Mouse (Mus musculus) myocyte (in vitro differentiated cells): Measurements from ENCODE around the gene Alb.

Experiments used
- CEBPB ChIP-seq: IDR thresholded peaks from 2 replicates; pipeline ENCODE4 v1.6.1; 2011; ENCODE audit warnings: mild to moderate bottlenecking, moderate library complexity; ENCODE audit not compliant: poor library complexity, insufficient read depth, severe bottlenecking
- E2F4 ChIP-seq: IDR thresholded peaks from one replicate; pipeline ENCODE4 v1.6.1; 2011; ENCODE audit warnings: mild to moderate bottlenecking, control low read depth, moderate library complexity; ENCODE audit not compliant: insufficient read depth
- MAX ChIP-seq: IDR thresholded peaks from one replicate; pipeline ENCODE4 v1.6.1; 2011; ENCODE audit warnings: low read depth, mild to moderate bottlenecking, control low read depth
- MYOD1 ChIP-seq, 3 experiments: IDR thresholded peaks; one replicate each; pipeline ENCODE4 v1.6.1; 2011; ENCODE audit warnings: control low read depth in 2 of 3, low read depth in 2 of 3, mild to moderate bottlenecking in 2 of 3, moderate library complexity in 1 of 3; ENCODE audit not compliant: insufficient read length in 2 of 3, control insufficient read depth in 1 of 3
- MYOG ChIP-seq, 3 experiments: IDR thresholded peaks; one replicate each; pipeline ENCODE4 v1.6.1; 2011; ENCODE audit warnings: control low read depth in 2 of 3, low read depth in 2 of 3, mild to moderate bottlenecking in 2 of 3; ENCODE audit not compliant: insufficient read length in 2 of 3, control insufficient read depth in 1 of 3, insufficient read depth in 1 of 3
- POLR2A ChIP-seq: IDR thresholded peaks from one replicate; pipeline ENCODE4 v1.6.1; 2011; ENCODE audit warnings: low read depth, mild to moderate bottlenecking, control low read depth, moderate library complexity; ENCODE audit not compliant: insufficient read length
- POLR2AphosphoS2 ChIP-seq: IDR thresholded peaks from one replicate; pipeline ENCODE4 v1.6.1; 2011; ENCODE audit warnings: low read depth, control low read depth; ENCODE audit not compliant: insufficient read length
- REST ChIP-seq: IDR thresholded peaks from one replicate; pipeline ENCODE4 v1.6.1; 2011; ENCODE audit warnings: mild to moderate bottlenecking, control low read depth, moderate library complexity; ENCODE audit not compliant: insufficient read depth, insufficient read length
- SRF ChIP-seq: IDR thresholded peaks from one replicate; pipeline ENCODE4 v1.6.1; 2011; ENCODE audit warnings: low read depth; ENCODE audit not compliant: control insufficient read depth, insufficient read length
- TCF12 ChIP-seq: IDR thresholded peaks from one replicate; pipeline ENCODE4 v1.6.1; 2011; ENCODE audit warnings: mild to moderate bottlenecking, control low read depth; ENCODE audit not compliant: poor library complexity, insufficient read depth, severe bottlenecking
- TCF3 ChIP-seq: IDR thresholded peaks from one replicate; pipeline ENCODE4 v1.6.1; 2011; ENCODE audit warnings: low read depth, control low read depth; ENCODE audit not compliant: insufficient read length
- USF1 ChIP-seq: IDR thresholded peaks from one replicate; pipeline ENCODE4 v1.6.1; 2011; ENCODE audit warnings: low read depth, mild to moderate bottlenecking, control low read depth, moderate library complexity

DNA sequence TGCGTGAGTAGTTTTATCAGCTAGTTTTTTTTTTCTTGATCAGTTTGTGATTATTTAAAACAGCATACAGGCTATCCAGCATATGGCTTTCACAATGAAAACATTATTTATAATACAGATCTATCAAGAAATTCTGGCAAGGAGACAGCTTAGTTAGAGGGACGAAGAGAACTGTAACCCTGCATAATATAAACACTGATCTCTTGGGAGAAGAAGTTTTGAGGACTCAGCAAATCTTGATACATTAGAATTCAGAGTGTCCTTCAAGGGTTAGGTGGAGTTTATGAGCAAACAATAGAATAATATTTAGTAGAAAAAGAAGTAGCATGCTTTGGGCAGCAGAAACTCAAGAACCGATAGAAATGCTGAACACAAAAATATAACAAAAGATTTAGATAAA is 10.1 kb downstream of the Alb start:
- TF ChIP-seq POLR2A (no peak), REST (no peak), TCF12 (no peak), MYOG (IDR thresholded peaks at IDR 0.05; ENCODE audit: control insufficient read depth in 1 of 3, insufficient read depth in 1 of 3, insufficient read length in 2 of 3, low read depth in 2 of 3) (no peak), USF1 (no peak), MAX (no peak), E2F4 (no peak), TCF3 (no peak), SRF (no peak), POLR2AphosphoS2 (no peak), MYOD1 (IDR thresholded peaks at IDR 0.05; ENCODE audit: control insufficient read depth in 1 of 3, insufficient read length in 2 of 3, low read depth in 2 of 3) (no peak), CEBPB (no peak)
